Mouse (Mus musculus) CD4-positive, CD25-positive, alpha-beta regulatory T cell, adult 9 weeks (primary cell): ENCODE results near the gene Aqp9. TPM values are rescaled to one million over a fixed set of nuclear protein-coding genes. Genes with fewer than 3 reads are reported as not detected.

Experiments used
- polyA plus RNA-seq: library from polyadenylated mRNA; unstranded; fragments of 100-300 nt; shearing (Covaris generic); gene quantifications from one replicate; pipeline ENCODE4 v1.2.1, GENCODE M21; 2017

Aqp9 gene
- 1.4 TPM for polyA plus RNA-seq

GRCm38 (mm10) chr9:71168511-71168910 lies at the start of gene Aqp9:
Gene Aqp9, minus strand, starts transcription at chr9:71168682.

GRCm38 (mm10) chr9:71215248-71216035 lies 47.0 kb upstream of the Aqp9 start, which contains the start of gene Aldh1a2:
Gene Aldh1a2, plus strand, starts transcription at chr9:71215789.

Other genes starting within 250 kb of the Aqp9 start
- not detected for gene Lipc, start 216.5 kb downstream of the Aqp9 start, polyA plus RNA-seq
- gene Aldh1a2, start 47.1 kb upstream of the Aqp9 start, polyA plus RNA-seq = 0.24 TPM